Mouse (Mus musculus) bone marrow macrophage, adult 2 months (primary cell): Measurements from ENCODE around the gene Uso1.

ENCODE experiments used
- CTCF ChIP-seq: IDR thresholded peaks from 2 replicates; pipeline ENCODE4 v1.5.1; 2012; ENCODE audit warnings: low read depth, mild to moderate bottlenecking, low read length, moderate library complexity
- POLR2A ChIP-seq: IDR thresholded peaks from 2 replicates; pipeline ENCODE4 v1.6.1; 2012; ENCODE audit warnings: mild to moderate bottlenecking, low read depth, low read length, borderline replicate concordance

DNA sequence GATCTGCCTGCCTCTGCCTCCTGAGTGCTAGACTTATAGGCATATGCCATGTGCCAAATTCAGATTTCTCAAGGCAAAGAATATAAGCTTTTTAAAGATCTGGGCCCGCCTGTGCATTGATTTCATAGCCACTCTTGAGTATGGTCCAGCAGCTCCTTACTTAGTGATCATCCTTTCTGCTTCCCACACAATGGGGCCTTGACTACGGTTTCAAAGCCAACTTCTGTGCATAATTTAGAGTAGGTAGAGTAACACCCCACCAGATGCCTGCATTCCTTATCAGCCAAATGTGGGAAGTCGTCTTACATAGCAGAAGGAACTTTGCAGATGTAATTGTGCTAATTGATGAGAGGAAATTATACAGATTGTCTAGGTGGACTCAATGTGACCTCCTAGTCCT is 17.1 kb downstream of the Uso1 start:
- TF ChIP-seq CTCF = no peak
- TF ChIP-seq POLR2A = no peak
